Mouse (Mus musculus) G1E (cell line): ENCODE data around the gene Sap18b. TPM values are rescaled to one million over a fixed set of nuclear protein-coding genes. Genes with fewer than 3 reads are reported as not detected.

ENCODE experiments used
- ATAC-seq: 2 replicates; pipeline ENCODE4 v1.8.0; 2016; ENCODE audit warnings: mild to moderate bottlenecking; ENCODE audit not compliant: insufficient number of reproducible peaks, poor library complexity, low FRiP score, severe bottlenecking; ENCODE audit errors: extremely low read depth
- DNase-seq: peaks from one replicate; pipeline ENCODE4 v3.0.0; 2012; ENCODE audit warnings: low spot score
- H3K27me3 ChIP-seq: 2 replicates; pipeline ENCODE4 v1.6.1; 2012; ENCODE audit warnings: mild to moderate bottlenecking, low read length, inconsistent platforms; ENCODE audit not compliant: insufficient read depth
- H3K36me3 ChIP-seq: replicated peaks from 2 replicates; pipeline ENCODE3; 2012; ENCODE audit warnings: mild to moderate bottlenecking, inconsistent platforms
- H3K4me1 ChIP-seq: 2 replicates; pipeline ENCODE4 v1.6.1; 2012; ENCODE audit warnings: low read depth, low read length, inconsistent platforms, mixed read lengths; ENCODE audit not compliant: insufficient read depth
- H3K4me3 ChIP-seq: 2 replicates; pipeline ENCODE4 v1.5.1; 2012; ENCODE audit warnings: low read depth, mild to moderate bottlenecking, inconsistent platforms, low read length, moderate library complexity, mixed read lengths
- H3K9me3 ChIP-seq: replicated peaks from 2 replicates; pipeline ENCODE4 v1.6.1; 2012; ENCODE audit warnings: inconsistent platforms
- CTCF ChIP-seq: IDR thresholded peaks from 2 replicates; pipeline ENCODE4 v1.5.1; 2012; ENCODE audit warnings: low read depth, low read length, inconsistent platforms, mixed read lengths
- GATA1 ChIP-seq: IDR thresholded peaks from 2 replicates; pipeline ENCODE4 v1.6.1; 2012; ENCODE audit warnings: borderline replicate concordance, low read length, inconsistent platforms, mixed read lengths
- GATA2 ChIP-seq: IDR thresholded peaks from 2 replicates; pipeline ENCODE4 v1.6.1; 2012; ENCODE audit warnings: low read depth, low read length, inconsistent platforms, borderline replicate concordance
- POLR2AphosphoS5 ChIP-seq: IDR thresholded peaks from 2 replicates; pipeline ENCODE4 v1.6.1; 2012; ENCODE audit warnings: low read depth, low read length, inconsistent platforms; ENCODE audit not compliant: insufficient replicate concordance
- TAL1 ChIP-seq: conservative IDR thresholded peaks from 2 replicates; pipeline ENCODE4 v1.6.1; 2012; ENCODE audit warnings: low read depth, low read length, inconsistent platforms, mixed read lengths
- polyA plus RNA-seq: library from polyadenylated mRNA; stranded (reverse); fragments of >175 nt; gene quantifications from 2 replicates; pipeline ENCODE4 v1.2.3, GENCODE M21; 2012
- total RNA-seq, 2 experiments: library from RNA; stranded (forward) in 1 of 2; stranded (reverse) in 1 of 2; fragments of 200-1000 nt in 1 of 2; fragments of >200 nt in 1 of 2; fragmentation: Nextera tagmentation in 1 of 2; gene quantifications; 2 replicates each; pipeline ENCODE4 v1.2.3; 2014 to 2017

Sap18b gene
- total and polyA plus RNA-seq, 3 experiments = 88.3 to 502 (median 139) TPM

- no peaks in the 10 kb centered on the region for H3K27me3 ChIP-seq
These were observed 25.3 kb upstream of the Sap18b start for GRCm38 (mm10) chr8:95799891-95800290.

GRCm38 (mm10) chr8:95800353-95800752 lies 24.8 kb upstream of the Sap18b start:
- no peaks in the 10 kb centered on the region for H3K9me3 ChIP-seq
- TF ChIP-seq TAL1 (no peak), GATA2 (no peak), CTCF (no peak), POLR2AphosphoS5 (no peak), GATA1 (no peak)
- H3K4me3 ChIP-seq = no peak overlapping the region
- H3K36me3 ChIP-seq = peaks cover 80% of the 10 kb centered on the region
- ATAC-seq (no peak), DNase-seq (no peak)
- no peaks in the 10 kb centered on the region for H3K27me3 ChIP-seq
- peaks cover 68% of the 10 kb centered on the region for H3K4me1 ChIP-seq

More at GRCm38 (mm10) chr8:95799891-95800290, 25.3 kb upstream of the Sap18b start:
- H3K4me3 ChIP-seq = no peak overlapping the region
- DNase-seq (no peak), ATAC-seq (no peak)
- TF ChIP-seq GATA2 = no peak
- no peak for TF ChIP-seq TAL1
- no peak for TF ChIP-seq GATA1
- no peak for TF ChIP-seq CTCF
- no peak for TF ChIP-seq POLR2AphosphoS5
- no peaks in the 10 kb centered on the region for H3K9me3 ChIP-seq
- peaks cover 63% of the 10 kb centered on the region for H3K4me1 ChIP-seq
- peaks cover 76% of the 10 kb centered on the region for H3K36me3 ChIP-seq

GRCm38 (mm10) chr8:95801476-95802064 lies 23.6 kb upstream of the Sap18b start:
- ATAC-seq (no peak), DNase-seq (no peak)
- no peaks in the 10 kb centered on the region for H3K27me3 ChIP-seq
- no peak overlapping the region for H3K4me3 ChIP-seq
- H3K36me3 ChIP-seq = peaks cover 79% of the 10 kb centered on the region
- TF ChIP-seq GATA2 (no peak), GATA1 (no peak), TAL1 (no peak), POLR2AphosphoS5 (no peak), CTCF (no peak)
- peaks cover 75% of the 10 kb centered on the region for H3K4me1 ChIP-seq
- H3K9me3 ChIP-seq = no peaks in the 10 kb centered on the region

- Histone ChIP-seq H3K9me3 (no peaks in the 10 kb centered on the region), H3K36me3 (peaks cover 78% of the 10 kb centered on the region), H3K4me1 (peaks cover 75% of the 10 kb centered on the region), H3K4me3 (no peak overlapping the region), H3K27me3 (no peaks in the 10 kb centered on the region)
- ATAC-seq (no peak), DNase-seq (no peak)
- no peak for TF ChIP-seq TAL1
- TF ChIP-seq CTCF = no peak
- TF ChIP-seq GATA1 = no peak
- no peak for TF ChIP-seq GATA2
- no peak for TF ChIP-seq POLR2AphosphoS5
These were observed 22.9 kb upstream of the Sap18b start for GRCm38 (mm10) chr8:95802231-95802630.

- H3K4me1 ChIP-seq = peaks cover 69% of the 10 kb centered on the region
These were observed 19.7 kb upstream of the Sap18b start for GRCm38 (mm10) chr8:95805482-95805881.

GRCm38 (mm10) chr8:95806461-95807191 lies 18.5 kb upstream of the Sap18b start:
- H3K36me3 ChIP-seq = peaks cover 40% of the 10 kb centered on the region
- H3K9me3 ChIP-seq = no peaks in the 10 kb centered on the region
- peaks cover 59% of the 10 kb centered on the region for H3K4me1 ChIP-seq
- peak; percentile 60 for DNase-seq
- ATAC-seq = no peak
- H3K27me3 ChIP-seq = no peaks in the 10 kb centered on the region
- peak overlapping the region; percentile 89 for H3K4me3 ChIP-seq
- TF ChIP-seq POLR2AphosphoS5 = no peak
- TF ChIP-seq GATA1 = no peak
- TF ChIP-seq TAL1 = no peak
- TF ChIP-seq CTCF = no peak
- TF ChIP-seq GATA2 = no peak

More at GRCm38 (mm10) chr8:95805482-95805881, 19.7 kb upstream of the Sap18b start:
- no peaks in the 10 kb centered on the region for H3K9me3 ChIP-seq
- peak overlapping the region; percentile 89 for H3K4me3 ChIP-seq
- H3K27me3 ChIP-seq = no peaks in the 10 kb centered on the region
- H3K36me3 ChIP-seq = peaks cover 50% of the 10 kb centered on the region
- DNase-seq (no peak), ATAC-seq (no peak)
- TF ChIP-seq CTCF (no peak), TAL1 (no peak)
